Mouse (Mus musculus): Measurements from ENCODE around the gene Nprl3. TPM values are rescaled to one million over a fixed set of nuclear protein-coding genes. Genes with fewer than 3 reads are reported as not detected.

The Nprl3 gene
- polyA plus RNA-seq, 1 experiment, result 70.4 TPM

DNA sequence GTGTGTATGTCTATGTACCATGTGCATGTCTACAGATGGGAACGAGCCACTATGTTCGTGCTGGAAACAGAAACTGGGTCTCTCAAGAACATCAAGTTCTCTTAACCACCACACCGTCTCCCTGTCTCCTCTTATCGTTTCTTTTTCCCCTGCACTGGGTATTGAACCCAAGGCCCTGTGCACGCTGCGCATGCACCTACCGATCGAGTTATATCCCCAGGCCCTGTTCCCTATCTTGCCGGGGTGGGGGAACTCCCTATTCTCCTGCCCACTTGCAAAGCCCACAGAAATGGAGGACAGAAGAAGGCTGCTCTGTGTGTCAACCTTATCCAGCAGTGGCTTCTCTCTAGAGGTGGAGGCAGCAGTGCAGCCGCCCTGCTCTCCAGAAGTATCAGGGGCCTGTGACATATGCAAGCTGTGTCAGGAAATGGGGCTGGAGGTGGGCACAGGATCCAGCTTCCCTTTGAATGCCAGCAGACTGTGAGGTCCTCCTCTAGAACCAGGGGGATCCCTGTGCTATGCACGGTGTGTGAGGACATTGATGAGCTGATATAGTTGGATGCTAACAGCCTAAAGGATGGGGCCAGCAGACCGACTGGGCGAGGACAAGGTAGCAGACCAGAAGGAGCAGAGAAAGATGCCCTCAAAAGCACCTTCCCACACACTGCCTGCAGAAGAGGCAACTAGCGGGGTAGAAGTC, 69.1 kb downstream of the Nprl3 start:
- DNase-seq (ENCODE audit: low spot score), result peak; percentile 10

DNA sequence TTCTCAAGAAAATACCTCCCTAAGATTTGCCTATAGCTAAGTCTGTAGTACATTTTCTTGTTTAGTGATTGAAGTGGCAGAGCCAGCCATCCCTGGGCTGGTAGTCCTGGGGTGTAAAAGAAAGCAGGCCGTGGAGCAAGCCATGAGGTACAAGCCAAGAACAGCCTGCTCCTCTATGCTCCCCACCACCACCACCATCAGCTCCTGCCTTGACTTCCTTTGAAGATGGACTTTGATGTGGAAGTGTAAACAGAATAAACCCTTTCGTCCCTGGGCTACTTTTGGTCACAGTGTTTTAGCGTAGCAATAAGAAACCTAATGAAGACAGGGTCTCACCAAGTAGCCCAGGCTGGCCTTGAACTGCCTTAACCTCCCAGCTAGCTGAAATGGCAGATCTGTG, 69.7 kb downstream of the Nprl3 start:
- DNase-seq (ENCODE audit: low spot score), result no peak

DNA sequence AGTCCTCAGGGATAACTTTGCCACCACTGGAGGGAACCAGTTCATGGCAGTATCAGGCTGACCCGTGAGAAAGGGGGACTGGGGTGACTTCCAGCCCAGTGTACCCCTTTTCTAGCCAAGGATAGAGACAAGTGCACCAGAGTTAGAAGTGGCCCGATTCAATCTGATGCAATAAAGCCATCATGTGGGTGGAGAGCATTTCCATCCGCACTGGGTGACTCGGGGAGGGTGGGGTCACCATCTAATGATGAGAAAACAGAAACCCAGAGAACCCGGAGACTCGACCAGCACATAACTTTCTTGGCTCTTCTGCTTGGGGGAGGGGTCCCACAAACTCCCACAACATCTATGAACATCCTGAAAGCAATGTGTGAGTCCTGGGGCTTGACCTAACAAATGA, 70.8 kb downstream of the Nprl3 start:
- no peak for DNase-seq (ENCODE audit: low spot score)

- no peak for DNase-seq (ENCODE audit: low spot score)
These were observed 71.5 kb downstream of the Nprl3 start for GRCm38 (mm10) chr11:32195867-32196540.

DNA sequence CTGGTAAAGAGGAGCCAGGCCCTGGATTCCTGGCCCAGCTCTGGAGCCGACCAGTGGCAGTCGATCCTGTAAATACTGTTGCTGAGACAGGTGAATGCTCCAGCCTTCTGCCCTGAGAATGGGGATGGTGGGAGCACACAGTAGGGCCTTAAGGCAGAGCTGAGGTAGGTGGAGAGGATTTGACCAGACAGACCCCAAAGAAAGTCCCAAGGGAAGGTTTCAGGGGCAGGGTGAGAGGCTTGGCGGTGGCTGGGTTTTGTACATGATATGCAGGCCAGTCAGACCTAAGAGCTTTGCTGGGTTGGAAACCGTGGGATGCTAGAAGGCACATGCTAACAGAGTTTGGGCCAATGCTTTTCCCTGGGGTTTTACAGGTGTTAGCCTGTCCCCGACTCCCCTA, 72.9 kb downstream of the Nprl3 start:
- no peak for DNase-seq (ENCODE audit: low spot score)

GRCm38 (mm10) chr11:32194086-32194485, 73.4 kb downstream of the Nprl3 start:
- no peak for DNase-seq (ENCODE audit: low spot score)

- no peak for DNase-seq (ENCODE audit: low spot score)
These were observed 74.4 kb downstream of the Nprl3 start for GRCm38 (mm10) chr11:32193156-32193555.

DNA sequence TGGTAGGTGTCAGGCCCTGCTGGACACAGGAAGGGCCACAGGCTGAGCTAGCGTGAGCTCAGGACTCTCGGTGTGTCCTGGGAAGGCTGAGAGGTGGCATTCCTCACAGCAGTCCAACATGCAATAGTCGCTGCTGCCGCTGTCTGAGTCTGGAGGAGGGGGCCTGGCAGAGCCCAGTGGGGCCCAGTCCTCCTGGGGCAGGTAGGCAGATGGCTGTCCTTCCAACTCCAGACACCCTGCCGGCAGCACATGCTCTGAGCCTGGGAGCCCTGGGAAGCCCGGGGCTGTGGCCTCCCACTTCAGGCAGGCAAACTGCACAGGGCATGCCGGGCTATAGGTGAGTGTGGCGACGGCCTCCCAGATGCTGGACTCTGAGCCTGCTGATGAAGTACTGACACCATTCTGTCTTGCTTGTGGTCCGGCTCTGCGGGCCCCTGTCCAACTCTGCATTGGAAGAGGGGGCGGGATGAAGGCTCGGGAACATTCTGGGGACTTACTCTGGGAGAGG, 76.8 kb downstream of the Nprl3 start:
- no peak for DNase-seq (ENCODE audit: low spot score)

- DNase-seq (ENCODE audit: low spot score), result no peak
These were observed 77.4 kb downstream of the Nprl3 start for GRCm38 (mm10) chr11:32190119-32190518.

- DNase-seq (ENCODE audit: low spot score), result no peak
These were observed 78.1 kb downstream of the Nprl3 start for GRCm38 (mm10) chr11:32189434-32189833.

GRCm38 (mm10) chr11:32188881-32189280, 78.6 kb downstream of the Nprl3 start:
- no peak for DNase-seq (ENCODE audit: low spot score)

DNA sequence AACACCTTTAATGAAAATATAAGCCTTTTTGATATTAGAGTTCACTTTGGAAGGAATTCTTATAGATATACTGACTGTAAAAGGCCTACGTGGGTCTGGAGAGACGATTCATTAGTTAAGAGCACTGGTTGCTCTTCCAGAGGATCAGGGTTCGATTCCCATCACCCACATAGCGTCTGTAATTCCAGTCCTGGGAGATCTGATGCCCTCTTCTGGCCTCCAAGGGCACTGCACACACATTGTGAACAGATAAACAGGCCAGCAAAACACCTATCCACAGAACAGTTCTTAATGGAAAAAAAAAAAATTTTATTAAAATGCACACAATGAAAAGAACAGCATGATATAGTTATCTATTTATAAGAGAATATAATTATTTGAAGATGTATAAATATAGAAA, 80.3 kb downstream of the Nprl3 start:
- no peak for DNase-seq (ENCODE audit: low spot score)

- no peak for DNase-seq (ENCODE audit: low spot score)
These were observed 81.5 kb downstream of the Nprl3 start for GRCm38 (mm10) chr11:32186031-32186430.

GRCm38 (mm10) chr11:32184469-32184868, 83.0 kb downstream of the Nprl3 start:
- no peak for DNase-seq (ENCODE audit: low spot score)

- DNase-seq (ENCODE audit: low spot score), result no peak
These were observed 85.3 kb downstream of the Nprl3 start for GRCm38 (mm10) chr11:32181973-32182868.

- no peak for DNase-seq (ENCODE audit: low spot score)
These were observed 86.3 kb downstream of the Nprl3 start for GRCm38 (mm10) chr11:32181246-32181645.

GRCm38 (mm10) chr11:32178506-32178905, 89.0 kb downstream of the Nprl3 start:
- no peak for DNase-seq (ENCODE audit: low spot score)

Other genes with a start within 250 kb of the Nprl3 start
- gene Il9r, start 67.4 kb downstream of the Nprl3 start, polyA plus RNA-seq (2012; rRNA removed), result 0.23 and 0.24 TPM in 2 replicates
- 28.4 and 31.5 TPM in 2 replicates for gene Snrnp25, start 62.3 kb downstream of the Nprl3 start, polyA plus RNA-seq (2012; rRNA removed)
- 74.1 and 87.8 TPM in 2 replicates for gene Rhbdf1, start 45.4 kb downstream of the Nprl3 start, polyA plus RNA-seq (2012; rRNA removed)
- 12.8 and 14.6 TPM in 2 replicates for gene Mpg, start 41.2 kb downstream of the Nprl3 start, polyA plus RNA-seq (2012; rRNA removed)
- 0.19 TPM in 2 replicates for gene Hba-x, start 8.7 kb upstream of the Nprl3 start, polyA plus RNA-seq (2012; rRNA removed)
- 62.4 and 76.0 TPM in 2 replicates for gene Hba-a1, start 15.8 kb upstream of the Nprl3 start, polyA plus RNA-seq (2012; rRNA removed)
- not detected in 2 replicates for gene Hbq1b, start 19.3 kb upstream of the Nprl3 start, polyA plus RNA-seq (2012; rRNA removed)
- 173 and 196 TPM in 2 replicates for gene Hba-a2, start 28.8 kb upstream of the Nprl3 start, polyA plus RNA-seq (2012; rRNA removed)
- not detected in 2 replicates for gene Hbq1a, start 32.4 kb upstream of the Nprl3 start, polyA plus RNA-seq (2012; rRNA removed)
- 10.0 and 15.0 TPM in 2 replicates for gene Sh3pxd2b, start 80.1 kb upstream of the Nprl3 start, polyA plus RNA-seq (2012; rRNA removed)
- 18.7 and 21.2 TPM in 2 replicates for gene Ubtd2, start 187.7 kb upstream of the Nprl3 start, polyA plus RNA-seq (2012; rRNA removed)

Measured in urinary bladder, adult 2 months (tissue).